Mouse (Mus musculus) G1E (cell line): ENCODE measurements around the gene Diras1. TPM values are rescaled to one million over a fixed set of nuclear protein-coding genes. Genes with fewer than 3 reads are reported as not detected.

Experiments
- ATAC-seq: 2 replicates; pipeline ENCODE4 v1.8.0; 2016; ENCODE audit warnings: mild to moderate bottlenecking; ENCODE audit not compliant: insufficient number of reproducible peaks, poor library complexity, low FRiP score, severe bottlenecking; ENCODE audit errors: extremely low read depth
- DNase-seq: peaks from one replicate; pipeline ENCODE4 v3.0.0; 2012; ENCODE audit warnings: low spot score
- H3K27me3 ChIP-seq: 2 replicates; pipeline ENCODE4 v1.6.1; 2012; ENCODE audit warnings: mild to moderate bottlenecking, low read length, inconsistent platforms; ENCODE audit not compliant: insufficient read depth
- H3K36me3 ChIP-seq: replicated peaks from 2 replicates; pipeline ENCODE3; 2012; ENCODE audit warnings: mild to moderate bottlenecking, inconsistent platforms
- H3K4me1 ChIP-seq: 2 replicates; pipeline ENCODE4 v1.6.1; 2012; ENCODE audit warnings: low read depth, low read length, inconsistent platforms, mixed read lengths; ENCODE audit not compliant: insufficient read depth
- H3K4me3 ChIP-seq: 2 replicates; pipeline ENCODE4 v1.5.1; 2012; ENCODE audit warnings: low read depth, mild to moderate bottlenecking, inconsistent platforms, low read length, moderate library complexity, mixed read lengths
- H3K9me3 ChIP-seq: replicated peaks from 2 replicates; pipeline ENCODE4 v1.6.1; 2012; ENCODE audit warnings: inconsistent platforms
- CTCF ChIP-seq: IDR thresholded peaks from 2 replicates; pipeline ENCODE4 v1.5.1; 2012; ENCODE audit warnings: low read depth, low read length, inconsistent platforms, mixed read lengths
- GATA1 ChIP-seq: IDR thresholded peaks from 2 replicates; pipeline ENCODE4 v1.6.1; 2012; ENCODE audit warnings: borderline replicate concordance, low read length, inconsistent platforms, mixed read lengths
- GATA2 ChIP-seq: IDR thresholded peaks from 2 replicates; pipeline ENCODE4 v1.6.1; 2012; ENCODE audit warnings: low read depth, low read length, inconsistent platforms, borderline replicate concordance
- POLR2AphosphoS5 ChIP-seq: IDR thresholded peaks from 2 replicates; pipeline ENCODE4 v1.6.1; 2012; ENCODE audit warnings: low read depth, low read length, inconsistent platforms; ENCODE audit not compliant: insufficient replicate concordance
- TAL1 ChIP-seq: conservative IDR thresholded peaks from 2 replicates; pipeline ENCODE4 v1.6.1; 2012; ENCODE audit warnings: low read depth, low read length, inconsistent platforms, mixed read lengths
- polyA plus RNA-seq: library from polyadenylated mRNA; stranded (reverse); fragments of >175 nt; gene quantifications from 2 replicates; pipeline ENCODE4 v1.2.3, GENCODE M21; 2012
- total RNA-seq, 2 experiments: library from RNA; stranded (forward) in 1 of 2; stranded (reverse) in 1 of 2; fragments of 200-1000 nt in 1 of 2; fragments of >200 nt in 1 of 2; fragmentation: Nextera tagmentation in 1 of 2; gene quantifications; 2 replicates each; pipeline ENCODE4 v1.2.3; 2014 to 2017

Gene Diras1
- total and polyA plus RNA-seq, 3 experiments, result 0.02 to 0.44 TPM; not detected in 1

DNA sequence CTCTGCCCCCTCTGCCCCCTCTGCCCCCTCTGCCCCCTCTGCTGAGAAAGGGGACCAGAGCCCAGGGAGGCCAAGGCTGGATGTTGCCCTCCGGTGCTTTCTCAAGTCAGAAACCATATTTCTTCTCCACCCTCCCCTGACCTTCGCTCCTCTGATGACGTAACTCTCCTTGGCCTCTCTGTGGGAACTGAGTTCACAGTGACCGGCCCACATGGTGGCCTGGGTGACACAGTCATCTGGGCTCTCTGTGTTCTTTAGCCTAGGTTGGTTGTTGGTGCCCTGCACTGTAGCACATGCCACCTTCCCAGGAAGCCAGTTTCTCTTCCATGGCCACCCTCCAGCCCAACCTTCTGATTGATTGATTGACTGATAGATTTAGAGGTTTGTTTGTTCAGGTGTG lies 43.1 kb downstream of the Diras1 start:
- Histone ChIP-seq H3K36me3 (no peaks in the 10 kb centered on the region), H3K4me3 (no peak overlapping the region), H3K4me1 (peaks cover 4% of the 10 kb centered on the region; the same call in 1 of the 2 replicates), H3K27me3 (peaks cover 38% of the 10 kb centered on the region), H3K9me3 (no peaks in the 10 kb centered on the region)
- no peak for ATAC-seq
- DNase-seq, result no peak
- TF ChIP-seq TAL1, result no peak

DNA sequence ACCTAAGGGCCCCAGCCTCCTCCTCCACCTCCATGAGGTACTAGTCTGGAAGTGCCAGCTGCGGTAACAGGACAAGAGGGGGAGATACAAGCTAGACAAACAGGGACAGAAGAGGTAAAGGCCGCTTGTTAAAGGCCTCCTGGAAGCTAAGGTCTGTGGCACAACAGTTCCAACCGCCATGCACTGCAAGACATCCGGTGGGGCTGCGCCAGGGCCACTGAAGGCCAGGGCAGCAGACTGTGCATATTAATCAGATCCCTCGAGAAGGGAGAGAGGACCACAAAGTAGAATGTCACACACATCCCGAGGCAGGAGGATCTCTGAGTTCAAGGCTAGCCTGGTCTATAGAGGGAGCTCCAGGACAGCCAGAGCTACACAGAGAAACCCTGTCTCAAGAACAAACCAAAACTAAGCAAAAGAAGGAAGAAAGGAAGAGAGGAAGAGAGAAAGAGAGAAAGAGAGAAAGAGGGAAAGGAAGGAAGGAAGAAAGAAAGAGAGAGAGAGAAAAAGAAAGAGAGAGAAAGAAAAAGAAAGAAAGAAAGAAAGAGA lies 43.8 kb downstream of the Diras1 start:
- Histone ChIP-seq H3K36me3 (no peaks in the 10 kb centered on the region), H3K4me3 (no peak overlapping the region), H3K27me3 (peaks cover 33% of the 10 kb centered on the region), H3K9me3 (no peaks in the 10 kb centered on the region), H3K4me1 (peaks cover 4% of the 10 kb centered on the region; the same call in 1 of the 2 replicates)
- ATAC-seq (no peak), DNase-seq (no peak)
- TF ChIP-seq POLR2AphosphoS5 (no peak), CTCF (no peak), GATA1 (no peak), TAL1 (no peak), GATA2 (no peak)

DNA sequence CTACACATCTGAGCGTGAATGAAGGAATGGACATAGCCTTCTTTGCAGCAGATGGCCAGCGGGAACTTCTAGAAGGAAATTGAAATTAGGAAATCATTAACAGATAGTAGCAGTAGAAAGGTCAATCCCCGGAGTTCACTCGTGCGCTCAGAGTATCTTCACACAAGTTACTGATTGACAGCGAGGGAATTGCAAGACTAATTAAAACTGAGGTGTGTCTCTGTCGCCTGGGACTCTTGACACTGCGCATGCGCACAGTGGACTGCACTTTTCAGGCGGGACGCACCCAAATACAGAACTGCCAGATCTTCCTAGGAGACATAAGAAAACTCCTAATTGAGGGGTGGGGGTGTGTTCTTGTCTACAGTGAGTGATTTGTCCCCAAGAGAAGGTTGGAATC lies 50.0 kb downstream of the Diras1 start:
- Histone ChIP-seq H3K36me3 (no peaks in the 10 kb centered on the region), H3K4me1 (no peaks in the 10 kb centered on the region), H3K9me3 (no peaks in the 10 kb centered on the region), H3K4me3 (no peak overlapping the region), H3K27me3 (peaks cover 15% of the 10 kb centered on the region)
- no peak for DNase-seq
- no peak for TF ChIP-seq POLR2AphosphoS5
- no peak for TF ChIP-seq TAL1
- TF ChIP-seq GATA1, result no peak
- no peak for TF ChIP-seq CTCF
- TF ChIP-seq GATA2, result no peak
- no peak for ATAC-seq

DNA sequence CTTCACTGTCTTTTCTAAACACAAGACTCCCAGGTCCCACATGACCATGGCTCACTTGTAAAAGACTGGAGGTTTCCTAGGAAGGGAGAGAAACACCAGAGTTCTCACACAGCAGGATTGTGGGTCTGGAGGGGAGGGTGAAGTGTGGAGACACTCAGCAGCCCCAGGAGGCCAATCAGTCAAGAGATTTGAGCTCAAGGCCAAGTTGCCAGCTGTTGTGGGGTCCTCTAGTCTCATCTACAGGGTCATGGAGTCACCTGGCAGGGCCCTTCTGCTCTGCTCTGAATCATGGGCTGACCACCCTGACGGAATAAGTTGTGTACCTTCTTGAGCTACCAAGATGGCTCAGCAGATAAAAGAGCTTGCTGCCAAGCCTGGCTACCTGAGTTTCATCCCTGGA lies 51.7 kb downstream of the Diras1 start:
- peaks cover 21% of the 10 kb centered on the region for H3K27me3 ChIP-seq
- no peak for ATAC-seq

DNA sequence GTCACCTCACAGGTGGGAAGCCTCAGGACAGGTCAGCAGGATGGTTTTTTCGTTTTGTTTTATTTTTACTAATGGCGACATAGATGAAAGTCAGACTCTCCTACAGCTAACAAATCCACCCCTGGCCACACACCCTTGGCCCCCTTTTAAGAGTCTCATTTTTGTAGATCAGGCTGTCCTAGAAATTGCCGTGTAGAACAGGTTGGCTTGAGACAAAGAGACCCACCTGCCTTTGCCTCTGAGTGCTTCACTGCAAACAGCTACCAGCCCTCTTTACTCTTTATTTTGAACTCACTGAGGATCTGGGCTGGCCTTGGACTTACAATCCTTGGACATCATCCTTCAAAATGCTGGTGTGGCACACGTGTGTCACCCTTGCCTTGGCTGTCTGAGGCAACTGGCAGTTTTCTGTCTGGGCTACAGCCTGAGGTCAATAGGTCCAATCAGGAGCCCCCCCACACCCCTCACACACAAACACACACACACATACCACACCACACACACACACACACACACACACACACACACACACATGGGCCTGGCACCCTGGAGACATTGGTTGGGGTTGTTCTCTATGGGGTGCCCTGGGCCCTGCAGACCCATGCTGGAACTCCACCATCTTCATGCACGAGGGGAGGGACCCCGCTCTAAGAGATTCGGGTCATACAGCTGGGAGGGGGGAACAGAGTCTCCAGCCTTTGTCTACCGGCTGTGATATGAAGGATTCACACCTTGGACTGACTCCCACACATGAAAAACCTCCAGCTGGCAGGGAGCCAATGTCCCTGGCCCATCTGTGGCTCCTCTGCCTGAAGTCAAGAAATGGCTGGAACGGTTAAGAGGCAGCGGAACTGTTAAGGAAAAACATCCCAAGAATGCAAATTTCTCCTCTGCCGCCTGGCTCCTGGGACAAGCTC lies 53.1 kb downstream of the Diras1 start:
- no peak for ATAC-seq
- TF ChIP-seq CTCF (no peak), TAL1 (no peak), GATA2 (no peak), POLR2AphosphoS5 (no peak), GATA1 (no peak)
- H3K27me3 ChIP-seq, result peaks cover 32% of the 10 kb centered on the region

More for the DNA sequence above, 51.7 kb downstream of the Diras1 start:
- H3K4me1 ChIP-seq, result no peaks in the 10 kb centered on the region
- H3K4me3 ChIP-seq, result no peak overlapping the region
- H3K36me3 ChIP-seq, result no peaks in the 10 kb centered on the region
- no peaks in the 10 kb centered on the region for H3K9me3 ChIP-seq
- no peak for DNase-seq
- TF ChIP-seq CTCF (no peak), TAL1 (no peak), GATA1 (no peak), POLR2AphosphoS5 (no peak), GATA2 (no peak)

DNA sequence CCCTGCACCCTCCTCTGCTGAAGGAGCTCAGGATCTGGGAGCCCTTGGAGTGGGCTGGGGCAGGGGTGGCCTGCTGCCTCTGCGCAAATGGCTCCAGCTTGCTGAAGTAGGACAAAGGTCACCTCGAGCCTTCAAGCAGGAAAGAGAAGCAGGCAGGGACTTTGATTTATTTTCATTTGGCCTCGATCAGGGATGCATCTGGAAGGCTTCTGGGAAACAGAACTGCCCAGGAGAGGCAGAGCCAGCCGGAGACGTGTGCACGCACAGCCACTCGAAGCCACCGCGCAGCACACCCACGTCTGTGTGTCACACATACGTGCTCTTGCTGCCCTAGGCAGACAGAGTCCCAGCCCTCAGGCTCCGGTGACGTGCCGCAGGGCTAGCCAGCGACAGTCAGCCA lies 53.9 kb downstream of the Diras1 start:
- H3K27me3 ChIP-seq, result peaks cover 36% of the 10 kb centered on the region
- H3K4me3 ChIP-seq, result no peak overlapping the region
- H3K4me1 ChIP-seq, result no peaks in the 10 kb centered on the region
- TF ChIP-seq GATA2, result no peak
- no peak for TF ChIP-seq TAL1
- no peak for TF ChIP-seq CTCF
- ATAC-seq (no peak), DNase-seq (no peak)
- no peaks in the 10 kb centered on the region for H3K36me3 ChIP-seq
- no peaks in the 10 kb centered on the region for H3K9me3 ChIP-seq

More for the DNA sequence above, 53.1 kb downstream of the Diras1 start:
- no peaks in the 10 kb centered on the region for H3K9me3 ChIP-seq
- H3K4me1 ChIP-seq, result no peaks in the 10 kb centered on the region
- H3K36me3 ChIP-seq, result no peaks in the 10 kb centered on the region
- no peak overlapping the region for H3K4me3 ChIP-seq
- DNase-seq, result no peak
